Mouse (Mus musculus) MN1 (cell line): ENCODE measurements at regions not wholly inside any gene's neighbourhood (a gene's known extent, or its start where the extent isn't known, plus 50 kb on each side); places are given as distances from the start of the nearest gene placed in this dataset.
A peak's percentile ranks its signal among the peaks of the same experiment; 100 is the strongest.

ENCODE experiments used
- DNase-seq: peaks from one replicate; pipeline ENCODE4 v3.0.0-alpha.2; 2016; ENCODE audit warnings: low spot score

DNA sequence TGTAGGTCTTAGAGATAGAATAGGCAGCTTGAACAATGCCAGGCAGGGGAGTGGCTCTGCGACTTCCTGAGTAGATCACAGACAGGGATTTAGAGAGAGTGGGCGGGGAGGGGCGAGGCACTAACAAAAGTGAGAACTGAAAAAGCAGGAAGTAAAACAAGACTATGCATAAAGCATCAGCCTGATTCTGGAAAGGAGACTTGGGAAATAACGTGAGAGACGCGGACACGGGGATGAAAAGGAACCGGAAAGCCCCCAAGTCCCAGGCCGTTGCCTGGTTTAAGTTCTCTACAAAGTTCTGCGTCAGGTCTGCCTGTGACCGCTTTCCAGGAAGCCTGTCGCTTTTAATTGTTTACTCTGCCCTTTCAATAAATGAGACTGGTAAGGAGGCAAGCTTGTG lies 86.3 kb downstream of the D16Ertd472e start:
- no peak for DNase-seq

GRCm38 (mm10) chr16:78489604-78490003 lies 86.9 kb downstream of the D16Ertd472e start:
- DNase-seq: no peak

DNA sequence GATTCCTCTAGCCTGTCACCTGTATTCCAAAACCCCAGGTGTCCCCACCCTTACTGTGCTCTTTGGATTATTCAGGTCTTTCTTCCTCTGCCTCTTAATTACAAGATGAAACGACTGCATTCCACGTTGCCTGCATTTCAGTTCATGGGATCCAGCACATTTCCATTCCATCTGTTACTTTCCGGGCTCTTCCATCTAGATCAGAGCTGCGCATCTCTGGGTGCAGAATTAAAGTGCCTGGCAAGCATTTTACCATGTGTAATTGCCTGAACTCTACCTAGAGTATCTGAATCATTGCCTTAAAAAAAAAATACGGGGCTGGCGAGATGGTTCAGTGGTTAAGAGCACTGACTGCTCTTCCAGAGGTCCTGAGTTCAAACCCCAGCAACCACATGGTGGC lies 90.0 kb downstream of the D16Ertd472e start:
- no peak for DNase-seq

DNA sequence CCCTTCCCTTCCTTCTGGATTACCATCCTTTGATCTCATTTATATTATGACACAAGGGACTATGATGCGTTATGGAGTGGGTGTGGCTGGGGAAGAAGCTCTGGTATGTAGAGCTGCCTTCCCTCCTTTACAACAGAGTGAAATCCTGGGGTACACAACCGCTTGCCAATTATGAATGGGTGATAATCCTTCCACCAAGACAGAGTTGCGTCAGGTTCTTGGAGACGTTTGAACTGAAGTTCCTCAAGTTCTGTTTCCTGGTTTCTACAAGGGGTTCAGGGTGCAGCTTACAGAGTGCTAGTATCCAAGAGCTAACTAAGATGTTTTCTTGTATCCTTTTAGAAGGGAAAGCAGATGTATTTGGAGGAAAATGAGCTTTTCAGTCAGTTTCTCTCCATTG lies 92.2 kb downstream of the D16Ertd472e start:
- no peak for DNase-seq

- DNase-seq: no peak
These were observed 94.9 kb downstream of the D16Ertd472e start for GRCm38 (mm10) chr16:78481571-78481970.

- no peak for DNase-seq
These were observed 95.4 kb downstream of the D16Ertd472e start for GRCm38 (mm10) chr16:78481065-78481464.

DNA sequence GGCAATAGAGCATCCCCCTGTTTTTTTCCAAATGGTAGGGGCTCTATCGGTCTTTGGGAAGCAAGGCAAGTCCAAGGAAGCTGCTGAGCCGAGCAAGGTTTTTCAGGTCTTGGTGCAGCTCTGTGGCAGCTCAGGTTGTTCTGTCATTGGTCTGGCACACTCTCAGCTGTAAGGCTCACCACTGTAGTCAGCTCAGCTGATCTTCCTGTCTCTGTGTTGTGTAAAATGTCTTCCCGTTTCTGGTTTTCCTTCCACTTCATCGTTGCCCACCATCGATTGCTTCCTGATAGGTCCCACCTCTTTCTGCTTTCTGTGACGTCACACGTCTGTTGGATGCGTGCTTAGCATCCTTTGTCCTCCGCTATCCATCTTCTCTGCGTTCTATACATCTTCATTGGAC lies 96.2 kb downstream of the D16Ertd472e start:
- DNase-seq: no peak

GRCm38 (mm10) chr16:78473456-78473855 lies 96.5 kb upstream of the Btg3 start:
- no peak for DNase-seq

DNA sequence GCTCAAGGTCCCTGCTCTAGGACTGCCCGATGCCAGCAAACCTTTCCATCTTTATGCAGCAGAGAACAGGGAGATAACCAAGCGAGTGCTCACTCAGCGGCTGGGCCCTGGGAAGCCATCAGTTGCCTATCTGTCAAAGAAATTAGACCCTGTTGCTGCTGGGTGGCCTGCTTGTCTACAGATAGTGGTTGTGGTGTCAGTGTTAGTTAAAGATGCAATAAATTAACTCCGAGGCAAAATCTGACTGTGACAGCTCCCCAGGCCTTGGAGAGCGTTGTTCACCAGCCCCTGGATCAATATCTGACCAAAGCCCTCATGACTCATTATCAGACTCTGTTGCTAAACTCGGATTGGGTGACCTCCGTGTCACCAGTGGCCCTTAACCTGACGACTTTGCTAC lies 83.0 kb upstream of the Btg3 start:
- DNase-seq: no peak

GRCm38 (mm10) chr16:78457731-78458151 lies 80.7 kb upstream of the Btg3 start:
- DNase-seq: no peak

DNA sequence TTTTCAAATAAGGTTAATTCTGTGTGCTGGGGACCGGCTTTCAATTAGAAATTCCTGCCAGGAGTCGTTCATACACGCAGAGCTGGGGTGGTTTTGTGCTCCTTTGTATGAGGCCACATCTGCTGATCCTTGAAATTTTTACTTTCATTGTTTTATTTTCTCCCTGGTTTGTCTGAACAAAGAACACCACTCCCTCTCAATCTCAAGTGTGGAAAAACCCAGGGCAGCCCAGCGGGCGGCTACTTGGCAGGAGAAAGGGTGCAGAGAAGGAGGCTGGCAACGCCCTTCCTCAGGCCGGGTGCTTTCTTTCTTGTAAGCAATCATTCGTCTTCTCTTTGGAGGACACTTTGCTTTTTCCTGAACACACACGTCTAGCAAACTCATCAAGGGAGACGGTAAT lies 79.4 kb upstream of the Btg3 start:
- DNase-seq: no peak

- no peak for DNase-seq
These were observed 77.5 kb upstream of the Btg3 start for GRCm38 (mm10) chr16:78454509-78454908.

- peak; percentile 54 for DNase-seq
These were observed 75.3 kb upstream of the Btg3 start for GRCm38 (mm10) chr16:78452303-78452702.

GRCm38 (mm10) chr16:78451750-78452149 lies 74.8 kb upstream of the Btg3 start:
- no peak for DNase-seq

DNA sequence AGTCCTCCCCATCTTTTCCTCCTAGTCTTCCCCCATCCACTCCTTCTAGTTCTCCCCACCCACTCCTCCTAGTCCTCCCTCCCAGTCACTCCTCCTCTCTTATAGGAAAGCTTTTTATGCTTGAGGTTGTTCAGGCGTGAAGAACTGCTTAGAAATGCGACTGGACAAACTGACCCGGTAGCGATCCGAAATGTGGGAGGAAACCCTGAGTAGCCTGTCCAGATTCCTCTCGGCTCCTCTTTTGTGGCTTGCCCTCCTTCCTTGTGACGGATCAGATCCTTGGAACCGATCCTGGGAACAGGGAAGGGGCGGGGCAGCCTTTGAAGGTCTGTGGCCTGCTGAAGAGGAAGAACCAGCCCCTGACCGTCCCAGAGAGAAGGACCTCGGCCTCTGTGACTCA lies 74.3 kb upstream of the Btg3 start:
- no peak for DNase-seq

DNA sequence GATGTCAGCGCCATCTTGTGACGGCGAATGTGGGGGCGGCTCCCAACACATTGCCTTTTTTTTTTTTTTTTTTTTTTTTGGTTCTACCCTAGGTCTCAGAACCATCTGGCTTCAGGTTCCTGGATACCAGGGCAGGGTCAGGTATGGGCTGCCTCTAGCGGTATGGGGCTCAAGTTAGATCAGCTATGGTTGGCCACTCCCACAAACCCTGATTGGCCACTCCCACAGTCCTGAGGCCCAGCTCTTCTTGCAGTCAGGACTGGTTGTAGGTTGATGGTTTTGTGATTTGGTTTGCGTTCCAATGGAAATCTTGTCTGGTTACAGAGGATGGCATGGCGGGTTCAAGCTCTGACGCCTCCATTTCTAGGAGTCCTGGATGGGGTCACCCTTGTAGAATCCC lies 72.2 kb upstream of the Btg3 start:
- no peak for DNase-seq

- no peak for DNase-seq
These were observed 66.3 kb upstream of the Btg3 start for GRCm38 (mm10) chr16:78443262-78443661.

DNA sequence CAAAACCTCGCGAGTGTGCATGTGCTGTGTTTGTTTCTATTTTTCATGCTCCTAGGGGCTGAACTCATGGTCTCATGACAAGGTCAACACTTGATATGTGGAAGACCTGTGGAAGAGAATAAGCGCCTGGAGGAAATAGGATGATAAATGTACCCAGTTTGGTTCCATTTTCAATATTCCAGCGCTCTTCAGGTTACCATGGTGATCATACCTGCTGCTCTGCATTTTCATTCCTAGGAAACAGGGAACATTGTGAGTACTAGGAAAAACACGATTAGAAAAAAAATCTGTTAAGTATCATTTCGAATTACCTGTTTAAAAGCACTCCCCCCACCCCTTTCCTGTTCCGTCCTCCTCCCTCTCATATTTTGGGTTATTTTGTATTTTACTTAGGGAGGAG lies 65.8 kb upstream of the Btg3 start:
- DNase-seq: no peak

- no peak for DNase-seq
These were observed 65.0 kb upstream of the Btg3 start for GRCm38 (mm10) chr16:78441961-78442360.

- no peak for DNase-seq
These were observed 58.7 kb upstream of the Btg3 start for GRCm38 (mm10) chr16:78435707-78436106.

DNA sequence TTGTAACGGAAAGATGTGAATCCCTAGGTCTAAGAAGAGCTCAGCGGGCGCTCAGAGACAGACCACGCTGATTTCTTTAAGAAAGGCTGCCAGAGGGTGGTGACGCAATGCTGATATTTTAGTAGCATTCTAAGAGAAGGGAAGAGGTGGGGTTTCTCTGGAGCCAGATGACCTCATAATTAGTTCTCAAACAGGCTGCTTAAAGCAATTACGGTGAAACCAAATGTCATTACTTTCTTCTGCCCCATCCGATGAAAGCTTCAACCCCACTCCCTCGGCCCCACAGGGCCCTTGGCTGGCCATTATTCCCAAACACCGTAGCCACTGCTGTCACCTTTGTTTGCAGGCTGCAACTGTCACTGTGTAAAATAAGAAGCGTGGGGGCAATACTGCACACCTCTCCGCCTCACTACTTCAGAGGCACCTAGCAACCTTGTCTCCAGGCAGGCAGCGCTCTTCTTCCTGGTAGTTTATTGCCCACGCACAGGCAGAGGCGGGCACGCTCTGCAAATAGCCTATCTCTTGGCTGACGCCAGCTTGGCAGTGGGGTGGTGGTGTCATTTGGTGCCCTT lies 50.6 kb upstream of the Btg3 start:
- peak; percentile 75 for DNase-seq
